Mouse (Mus musculus) stomach, embryonic 16.5 days (tissue): ENCODE results near the gene Zfp809. TPM values are rescaled to one million over a fixed set of nuclear protein-coding genes. Genes with fewer than 3 reads are reported as not detected.

Source experiments
- ATAC-seq: fragments of 200-750 bp; cut with Nextera tagmentation; 2 replicates; pipeline ENCODE4 v1.8.0; 2017; ENCODE audit warnings: moderate number of reproducible peaks, moderate TSS enrichment; ENCODE audit not compliant: insufficient read depth, low FRiP score
- H3K27ac ChIP-seq: fragments of 300-500 bp; sonication (generic); 2 replicates; pipeline ENCODE4 v1.5.1; 2014; ENCODE audit warnings: low read length
- H3K27me3 ChIP-seq: fragments of 300-500 bp; sonication (generic); 2 replicates; pipeline ENCODE4 v1.6.1; 2014; ENCODE audit warnings: low read length, control low read depth, mixed read lengths; ENCODE audit not compliant: control insufficient read depth, insufficient read depth
- H3K36me3 ChIP-seq: fragments of 300-500 bp; sonication (generic); 2 replicates; pipeline ENCODE4 v1.6.1; 2014; ENCODE audit warnings: low read length; ENCODE audit not compliant: control insufficient read depth, insufficient read depth
- H3K4me1 ChIP-seq: fragments of 300-500 bp; sonication (generic); 2 replicates; pipeline ENCODE4 v1.6.1; 2014; ENCODE audit warnings: low read length, control low read depth, mixed read lengths; ENCODE audit not compliant: control insufficient read depth, insufficient read depth
- H3K4me2 ChIP-seq: fragments of 300-500 bp; sonication (generic); 2 replicates; pipeline ENCODE4 v1.6.1; 2014; ENCODE audit warnings: low read depth, low read length, mixed read lengths
- H3K4me3 ChIP-seq: fragments of 300-500 bp; sonication (generic); replicated peaks from 2 replicates; pipeline ENCODE4 v1.5.1; 2014; ENCODE audit warnings: mild to moderate bottlenecking, low read length
- H3K9ac ChIP-seq: fragments of 300-500 bp; sonication (generic); 2 replicates; pipeline ENCODE4 v1.6.1; 2014; ENCODE audit warnings: low read length
- H3K9me3 ChIP-seq: fragments of 300-500 bp; sonication (generic); replicated peaks from 2 replicates; pipeline ENCODE4 v1.6.1; 2016; ENCODE audit warnings: low read length, control low read depth; ENCODE audit not compliant: control insufficient read depth
- WGBS: fragments of 180-500 bp; shearing (Covaris S2); extraction: QIAGEN DNeasy Blood & Tissue Kit; methylation state at CpG from one replicate; pipeline ENCODE4 v1.1.7; 2014; 5-methylcytosine and 5-hydroxymethylcytosine counted together
- polyA plus RNA-seq: library from polyadenylated mRNA; unstranded; fragments of >200 nt; fragmentation: Nextera tagmentation; extraction: Ambion mirVana; gene quantifications from 2 replicates; pipeline ENCODE4 v1.2.1, GENCODE M21; 2015

Zfp809 gene
- polyA plus RNA-seq = 27.5 and 29.7 TPM in 2 replicates

DNA sequence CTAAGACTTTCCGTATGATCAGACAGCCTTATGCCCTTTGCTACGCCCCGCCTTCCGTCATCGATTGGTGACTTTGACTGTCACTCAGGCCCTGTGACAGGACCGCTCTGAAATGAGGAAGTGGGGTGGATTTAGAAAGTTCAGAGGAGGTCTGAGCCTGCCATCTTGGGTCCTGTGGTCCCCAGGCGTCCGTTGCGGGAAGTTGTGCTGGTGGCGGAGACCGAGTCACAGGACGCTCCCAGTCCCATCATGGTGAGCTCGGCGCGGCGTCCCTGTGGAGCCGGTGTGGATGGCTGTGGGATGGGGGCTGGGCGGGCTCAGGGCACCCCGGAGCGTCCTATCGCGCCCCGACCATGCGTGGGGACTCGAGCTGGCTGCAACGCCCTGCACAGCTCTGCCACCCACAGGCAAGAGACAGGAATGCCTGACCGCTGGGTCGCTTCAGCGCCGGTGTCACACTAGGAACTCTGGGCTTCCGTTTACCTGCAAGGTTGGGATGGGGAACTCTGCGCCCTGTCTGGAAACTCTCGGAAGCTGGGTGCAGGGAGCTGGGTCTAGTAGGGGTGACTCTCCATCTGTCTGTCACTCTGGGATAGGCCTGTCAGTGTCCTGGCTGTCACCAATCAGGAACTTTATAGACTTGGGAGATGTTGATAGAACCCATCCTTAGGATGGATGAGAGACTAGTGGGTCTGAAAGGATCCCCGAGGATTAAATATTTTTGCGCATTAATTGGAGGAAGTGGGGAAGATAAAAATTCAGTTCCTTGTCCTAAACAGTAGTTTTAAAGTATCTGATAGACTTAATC lies at the start of gene Zfp809:
Gene Zfp809 (plus strand): TSS at position 134 of the 808 bp plus-strand sequence.
- Histone ChIP-seq H3K9me3 (no peaks in the 10 kb centered on the region), H3K4me1 (no peaks in the 10 kb centered on the region), H3K27me3 (no peaks in the 10 kb centered on the region), H3K4me3 (peak within 1 kb of the TSS; percentile 60), H3K27ac (peak within 1 kb of the TSS; percentile 93), H3K36me3 (0 out of 2 replicates have a peak, but pooled peaks cover 4% of the 10 kb centered on the region), H3K4me2 (peak within 1 kb of the TSS; percentile 65), H3K9ac (peak within 1 kb of the TSS; percentile 82)
- ATAC-seq = peak; percentile 98
- 1% methylated on average over 35 of the region's 35 CpGs for WGBS

DNA sequence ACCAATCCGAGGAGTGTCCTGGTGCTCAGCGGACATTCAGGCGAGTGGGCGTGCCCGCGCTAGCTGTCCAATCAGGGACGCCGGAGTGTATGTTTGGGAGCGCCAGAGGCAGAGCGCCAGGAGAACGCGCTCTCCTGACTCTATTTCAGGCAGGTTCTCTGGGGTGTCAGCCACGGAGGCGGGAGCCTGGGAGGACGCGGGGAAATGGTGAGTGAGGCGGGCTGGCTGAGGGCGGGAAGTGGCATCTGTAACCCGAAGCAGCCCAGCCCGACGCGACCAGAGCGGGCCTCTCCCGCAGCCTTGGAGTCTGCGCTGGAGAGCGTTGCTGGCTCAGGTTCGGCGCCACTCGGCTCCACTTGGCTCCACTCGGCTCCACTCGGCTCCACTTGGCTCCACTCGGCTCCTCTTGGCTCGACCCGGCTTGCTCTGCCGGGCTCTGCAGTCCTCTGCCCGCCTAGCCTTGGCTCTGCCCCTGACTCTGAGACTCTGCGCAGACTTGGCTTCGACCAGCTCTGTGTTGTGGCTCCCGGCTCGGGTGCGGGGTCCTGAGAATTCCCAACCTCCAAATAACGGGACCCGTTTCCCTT lies 37.4 kb upstream of the Zfp809 start, which contains the start of gene Zfp872:
Gene Zfp872 (plus strand): TSS at position 66 of the 587 bp plus-strand sequence.
- WGBS = 16% methylated on average over 43 of the region's 43 CpGs
- Histone ChIP-seq H3K9me3 (0 out of 2 replicates have a peak, but pooled peaks cover 8% of the 10 kb centered on the region), H3K27me3 (peaks cover 3% of the 10 kb centered on the region; the same call in 1 of the 2 replicates), H3K4me3 (peak within 1 kb of the TSS; percentile 47), H3K9ac (peak within 1 kb of the TSS; percentile 65), H3K4me2 (peak within 1 kb of the TSS; percentile 66), H3K27ac (no peak within 1 kb of the TSS), H3K4me1 (no peaks in the 10 kb centered on the region), H3K36me3 (no peaks in the 10 kb centered on the region)
- peak; percentile 80; the same call in 1 of the 2 replicates for ATAC-seq

DNA sequence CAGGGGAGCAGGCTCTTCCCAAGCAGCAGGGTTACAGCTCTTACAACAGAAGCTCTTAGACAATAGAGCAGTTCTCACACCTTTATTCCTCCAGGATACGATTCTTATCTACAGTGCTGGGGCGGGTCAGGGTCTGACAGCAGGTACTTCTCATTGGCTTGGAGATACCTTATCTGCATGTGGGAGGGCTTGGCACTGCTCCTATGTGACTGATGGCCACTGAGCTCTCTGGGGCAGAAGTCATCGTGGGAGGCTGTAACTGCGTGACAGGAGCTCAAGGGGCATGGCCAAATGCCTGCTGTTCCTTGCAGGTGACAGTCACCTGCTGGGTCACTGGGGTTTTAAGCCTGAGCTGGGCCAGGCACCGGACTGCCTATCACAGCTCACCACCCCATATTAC lies 29.1 kb upstream of the Zfp809 start:
- WGBS = 26% methylated on average over 5 of the region's 5 CpGs
- peak; percentile 86 for ATAC-seq
- Histone ChIP-seq H3K36me3 (peaks cover 13% of the 10 kb centered on the region), H3K27ac (no peak overlapping the region), H3K9ac (no peak overlapping the region), H3K9me3 (peaks cover 23% of the 10 kb centered on the region), H3K4me1 (no peaks in the 10 kb centered on the region), H3K4me2 (no peak overlapping the region), H3K4me3 (no peak overlapping the region), H3K27me3 (no peaks in the 10 kb centered on the region)

DNA sequence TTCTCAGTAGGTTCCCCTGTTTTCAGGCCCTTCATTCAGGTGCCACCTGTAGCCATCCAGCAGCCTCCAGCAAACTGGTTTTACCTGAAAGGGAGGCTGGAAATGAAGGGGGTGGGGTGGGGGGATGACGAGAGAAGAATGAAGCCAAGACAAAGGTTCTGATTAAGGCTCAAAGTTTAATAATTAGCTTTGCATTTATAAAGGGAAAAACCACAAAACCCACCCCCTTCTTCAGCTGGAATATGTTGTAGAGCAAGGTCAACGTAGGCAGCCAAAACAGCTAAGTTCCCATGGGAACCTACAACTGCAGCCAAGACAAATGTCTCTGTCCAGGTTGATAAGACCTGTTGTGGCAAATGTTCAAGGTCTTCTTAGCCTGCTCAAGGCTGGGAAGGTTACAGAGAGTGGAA lies 11.7 kb upstream of the Zfp809 start:
- Histone ChIP-seq H3K4me3 (peak overlapping the region; percentile 29), H3K4me1 (no peaks in the 10 kb centered on the region), H3K9me3 (no peaks in the 10 kb centered on the region), H3K4me2 (peak overlapping the region; percentile 44; the same call in 1 of the 2 replicates), H3K36me3 (no peaks in the 10 kb centered on the region), H3K27me3 (no peaks in the 10 kb centered on the region), H3K9ac (no peak overlapping the region), H3K27ac (peak overlapping the region; percentile 90)
- WGBS = 40% methylated on average over 2 of the region's 2 CpGs
- peak; percentile 93 for ATAC-seq

DNA sequence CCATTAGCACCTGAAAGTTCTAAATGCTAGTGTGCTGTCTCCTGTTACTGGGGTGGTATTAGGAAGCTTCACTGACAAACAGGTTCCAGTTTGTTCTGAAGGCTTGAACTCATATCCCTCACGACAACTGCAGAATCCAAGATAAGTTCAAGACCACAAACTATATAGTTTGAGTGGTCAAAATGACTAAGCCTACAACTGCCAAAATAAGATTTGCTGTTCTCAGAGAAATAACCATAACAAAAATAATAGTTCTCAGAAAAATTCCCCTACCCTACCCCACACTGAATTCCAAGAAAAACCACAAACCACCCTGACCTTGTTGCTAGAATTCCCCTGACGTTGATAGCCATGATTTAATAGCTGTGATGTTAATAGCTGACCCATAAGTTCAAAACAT lies 11.0 kb upstream of the Zfp809 start:
- no peak overlapping the region for H3K9ac ChIP-seq
- peak overlapping the region; percentile 90; the same call in 1 of the 2 replicates for H3K27ac ChIP-seq
- WGBS = 69% methylated on average over 2 of the region's 2 CpGs
- no peak overlapping the region for H3K4me2 ChIP-seq
- H3K9me3 ChIP-seq = no peaks in the 10 kb centered on the region
- no peak for ATAC-seq
- H3K27me3 ChIP-seq = no peaks in the 10 kb centered on the region
- no peak overlapping the region for H3K4me3 ChIP-seq
- no peaks in the 10 kb centered on the region for H3K4me1 ChIP-seq
- H3K36me3 ChIP-seq = no peaks in the 10 kb centered on the region

DNA sequence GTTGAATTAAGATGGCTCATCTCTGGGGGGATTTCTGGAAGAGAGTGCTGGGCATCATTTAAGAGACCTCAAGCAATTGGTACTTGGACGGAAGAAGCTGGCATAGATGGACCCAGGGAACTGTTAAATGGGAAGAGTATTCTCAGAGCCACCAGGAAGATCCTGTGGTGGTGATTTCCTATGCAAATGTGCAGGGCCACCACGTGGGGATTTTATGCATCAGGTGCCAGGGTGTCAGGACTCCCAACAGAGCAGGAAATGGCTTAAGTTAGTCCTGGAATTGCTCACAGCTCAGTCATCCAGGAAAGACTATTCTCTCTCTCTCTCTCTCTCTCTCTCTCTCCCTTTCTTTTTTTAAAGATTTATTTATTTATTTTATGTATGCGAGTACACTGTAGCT lies 8.8 kb upstream of the Zfp809 start:
- Histone ChIP-seq H3K36me3 (no peaks in the 10 kb centered on the region), H3K9ac (no peak overlapping the region), H3K27me3 (no peaks in the 10 kb centered on the region), H3K4me2 (no peak overlapping the region), H3K4me1 (no peaks in the 10 kb centered on the region), H3K9me3 (no peaks in the 10 kb centered on the region), H3K27ac (no peak overlapping the region), H3K4me3 (no peak overlapping the region)
- ATAC-seq = no peak
- 49% methylated on average over 3 of the region's 3 CpGs for WGBS

DNA sequence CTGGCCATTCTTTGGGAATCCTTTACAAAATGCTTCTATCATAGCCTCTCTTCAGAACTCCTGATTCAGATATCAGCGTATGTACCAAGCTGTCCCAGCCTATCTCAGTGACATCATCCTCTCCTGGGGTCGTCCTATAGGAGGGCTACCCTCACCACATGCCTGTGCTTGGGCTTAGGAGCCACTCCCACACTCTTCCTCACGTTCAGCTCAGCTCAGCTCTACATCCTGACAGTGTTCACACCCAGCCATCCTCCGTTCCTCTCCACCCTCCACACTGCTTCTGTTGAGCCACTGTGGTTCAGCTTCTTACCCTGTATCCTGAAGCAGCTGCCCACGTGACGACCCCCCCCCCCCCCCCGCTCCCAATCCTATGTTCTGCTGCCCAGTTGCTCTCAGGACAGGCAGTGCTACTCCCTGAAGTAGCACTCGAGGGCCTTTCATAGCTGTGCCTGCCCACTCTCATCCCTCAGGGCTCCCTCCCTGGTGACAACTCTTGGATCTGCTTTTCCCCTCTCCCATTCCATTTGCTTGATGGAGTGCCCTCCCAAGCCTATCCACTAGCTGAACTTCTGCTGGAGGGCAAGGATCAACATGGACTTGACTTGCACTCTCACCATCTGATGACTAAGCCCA lies 7.5 kb upstream of the Zfp809 start:
- Histone ChIP-seq H3K27me3 (no peaks in the 10 kb centered on the region), H3K9ac (no peak overlapping the region), H3K4me2 (no peak overlapping the region), H3K4me3 (no peak overlapping the region), H3K27ac (no peak overlapping the region), H3K4me1 (no peaks in the 10 kb centered on the region), H3K9me3 (no peaks in the 10 kb centered on the region), H3K36me3 (no peaks in the 10 kb centered on the region)
- WGBS = 44% methylated on average over 8 of the region's 8 CpGs
- no peak for ATAC-seq

DNA sequence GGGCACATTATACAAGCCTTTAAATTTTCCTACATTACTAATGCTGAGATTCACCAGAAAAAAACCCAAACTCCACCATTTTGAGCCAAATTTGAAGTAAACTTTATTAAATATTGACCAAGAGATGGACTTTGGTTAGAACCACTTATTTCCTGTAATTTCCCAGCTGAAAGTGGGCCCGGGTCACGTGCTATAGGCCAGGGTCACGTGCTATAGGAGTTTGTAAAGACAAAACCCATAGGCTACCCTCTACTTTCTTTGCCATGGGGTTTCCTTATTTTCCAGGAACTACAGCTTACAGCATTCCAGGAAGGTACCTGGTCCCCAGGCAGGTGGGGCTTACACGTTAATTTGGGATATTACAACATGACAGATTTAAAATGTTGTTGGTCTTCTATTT lies 1.4 kb upstream of the Zfp809 start:
- Histone ChIP-seq H3K9ac (no peak overlapping the region), H3K4me3 (no peak overlapping the region), H3K27me3 (no peaks in the 10 kb centered on the region), H3K36me3 (no peaks in the 10 kb centered on the region), H3K9me3 (no peaks in the 10 kb centered on the region), H3K4me2 (no peak overlapping the region), H3K27ac (no peak overlapping the region), H3K4me1 (no peaks in the 10 kb centered on the region)
- no peak for ATAC-seq
- 89% methylated on average over 4 of the region's 4 CpGs for WGBS
